Mouse (Mus musculus) central nervous system, embryonic 14 days (tissue): Measurements from ENCODE around the gene Bank1. TPM values are rescaled to one million over a fixed set of nuclear protein-coding genes. Genes with fewer than 3 reads are reported as not detected.

ENCODE experiments used
- polyA plus RNA-seq: library from polyadenylated mRNA; depleted of rRNA; stranded (reverse); fragments of >200 nt; gene quantifications from 2 replicates; pipeline ENCODE4 v1.2.3, GENCODE M21; 2012; rRNA removed

Bank1 gene
- 0.23 TPM in 2 replicates for polyA plus RNA-seq

GRCm38 (mm10) chr3:136325783-136326182 is at the start of gene Bank1:
Gene Bank1, minus strand, starts transcription at chr3:136326066.

